16 mouse cellular contexts compared by ENCODE assay signal in the genomic region with DNA sequence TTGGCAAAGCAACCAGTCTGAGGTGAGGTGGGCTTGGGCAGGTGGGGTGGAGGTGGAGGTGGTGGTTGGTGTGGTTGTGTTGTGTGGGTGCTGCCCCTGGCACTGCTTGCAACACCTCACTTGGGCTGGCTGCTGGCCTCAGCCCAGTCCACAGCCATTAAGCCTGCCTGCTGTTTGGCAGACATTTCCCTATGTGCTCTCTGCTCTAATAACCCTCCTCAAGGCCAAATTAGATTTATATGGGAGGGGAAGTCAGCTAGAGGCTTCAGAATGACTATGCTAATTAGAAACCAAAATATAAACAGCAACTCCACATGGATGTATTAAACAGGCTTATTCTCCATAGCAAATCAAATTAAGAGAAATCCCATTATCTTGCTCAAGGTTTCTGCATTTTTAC.
DNase-seq lines count a peak whose midpoint lies in the region; ATAC-seq and TF ChIP-seq lines count a peak whose summit lies in the region.
"Had no signal": no experiment of that assay in that cellular context is flagged by ENCODE, and none has a peak within 500 bp of the region (broad histone marks: within the 10 kb centered on the region; RNA-seq: fewer than 3 reads in every experiment).

No protein-coding gene starts in this region.

- no peak for DNase-seq in forebrain, embryonic 11.5 days (ENCODE audit: low spot score)
- DNase-seq in liver, adult 2 months (ENCODE audit: extremely low read depth, low read depth, low spot score), result peak; percentile 4
- DNase-seq in gonadal fat pad, adult 2 months (ENCODE audit: low read depth), result peak; percentile 5
- no peak for DNase-seq in ovary, adult 18-20 months (ENCODE audit: low spot score)
- DNase-seq: cerebellum, postnatal 36 days; kidney, adult 9 months; layer of hippocampus, postnatal 36 days; liver, postnatal 0 days; lung, postnatal 36 days; thymus, postnatal 36 days had no signal

- H3K79me2 ChIP-seq in liver, adult 2 months (ENCODE audit: control insufficient read depth, insufficient read depth, low read length), result no peaks in the 10 kb centered on the region

- no peak for TF ChIP-seq POLR2A in liver, adult 2 months (IDR thresholded peaks at IDR 0.05; ENCODE audit: extremely low read depth, insufficient read depth, low read length)

- no peak for TF ChIP-seq CTCF in liver, adult 2 months (IDR thresholded peaks at IDR 0.05; ENCODE audit: low read depth, low read length)

- no peaks in the 10 kb centered on the region for H3K4me1 ChIP-seq in forebrain, embryonic 15.5 days
- H3K4me1 ChIP-seq in forebrain, embryonic 11.5 days (replicated peaks; ENCODE audit: control insufficient read depth, insufficient read depth, low read length), result no peaks in the 10 kb centered on the region
- no peaks in the 10 kb centered on the region for H3K4me1 ChIP-seq in liver, adult 2 months (ENCODE audit: control insufficient read depth, insufficient read depth, low read length)
- no peaks in the 10 kb centered on the region for H3K4me1 ChIP-seq in liver, embryonic 12.5 days
- 0 out of 2 replicates have a peak, but pooled peaks cover 7% of the 10 kb centered on the region for H3K4me1 ChIP-seq in neural tube, embryonic 15.5 days
- H3K4me1 ChIP-seq: embryonic facial prominence, embryonic 10.5 days; limb, embryonic 12.5 days had no signal

- H3K4me2 ChIP-seq in forebrain, embryonic 15.5 days (replicated peaks), result no peak overlapping the region
- H3K4me2 ChIP-seq in forebrain, embryonic 11.5 days (ENCODE audit: low read depth, low read length, severe bottlenecking), result no peak overlapping the region
- no peak overlapping the region for H3K4me2 ChIP-seq in liver, embryonic 12.5 days
- H3K4me2 ChIP-seq in neural tube, embryonic 15.5 days, result no peak overlapping the region
- H3K4me2 ChIP-seq: limb, embryonic 12.5 days had no signal

- H3K4me3 ChIP-seq in forebrain, embryonic 15.5 days, result no peak overlapping the region
- H3K4me3 ChIP-seq in forebrain, embryonic 11.5 days (ENCODE audit: low read depth, low read length), result no peak overlapping the region
- H3K4me3 ChIP-seq in liver, adult 2 months (ENCODE audit: insufficient read depth, low read depth, low read length), result no peak overlapping the region
- H3K4me3 ChIP-seq in liver, embryonic 12.5 days, result no peak overlapping the region
- no peak overlapping the region for H3K4me3 ChIP-seq in neural tube, embryonic 15.5 days (replicated peaks)
- H3K4me3 ChIP-seq: embryonic facial prominence, embryonic 10.5 days; erythroblast, embryonic 14.5 days; limb, embryonic 12.5 days had no signal

- no peaks in the 10 kb centered on the region for H3K9me3 ChIP-seq in forebrain, embryonic 15.5 days
- no peaks in the 10 kb centered on the region for H3K9me3 ChIP-seq in forebrain, embryonic 11.5 days (ENCODE audit: control insufficient read depth, low read length)
- H3K9me3 ChIP-seq in liver, embryonic 12.5 days (replicated peaks), result no peaks in the 10 kb centered on the region
- H3K9me3 ChIP-seq in neural tube, embryonic 15.5 days (replicated peaks), result no peaks in the 10 kb centered on the region
- H3K9me3 ChIP-seq: embryonic facial prominence, embryonic 10.5 days; limb, embryonic 12.5 days had no signal

- no peaks in the 10 kb centered on the region for H3K27me3 ChIP-seq in forebrain, embryonic 15.5 days
- no peaks in the 10 kb centered on the region for H3K27me3 ChIP-seq in forebrain, embryonic 11.5 days (ENCODE audit: control insufficient read depth, insufficient read depth, low read length)
- no peaks in the 10 kb centered on the region for H3K27me3 ChIP-seq in liver, adult 2 months (ENCODE audit: control insufficient read depth, insufficient read depth, low read length)
- no peaks in the 10 kb centered on the region for H3K27me3 ChIP-seq in liver, embryonic 12.5 days (replicated peaks)
- H3K27me3 ChIP-seq in neural tube, embryonic 15.5 days (replicated peaks), result no peaks in the 10 kb centered on the region
- H3K27me3 ChIP-seq: limb, embryonic 12.5 days had no signal

- H3K36me3 ChIP-seq in forebrain, embryonic 15.5 days, result no peaks in the 10 kb centered on the region
- no peaks in the 10 kb centered on the region for H3K36me3 ChIP-seq in forebrain, embryonic 11.5 days (ENCODE audit: control insufficient read depth, insufficient read depth, low read length)
- no peaks in the 10 kb centered on the region for H3K36me3 ChIP-seq in liver, adult 2 months (ENCODE audit: control insufficient read depth, insufficient read depth, low read length)
- H3K36me3 ChIP-seq in liver, embryonic 12.5 days, result no peaks in the 10 kb centered on the region
- no peaks in the 10 kb centered on the region for H3K36me3 ChIP-seq in neural tube, embryonic 15.5 days
- H3K36me3 ChIP-seq: embryonic facial prominence, embryonic 10.5 days; limb, embryonic 12.5 days had no signal

- no peak overlapping the region for H3K27ac ChIP-seq in forebrain, embryonic 15.5 days (replicated peaks)
- no peak overlapping the region for H3K27ac ChIP-seq in forebrain, embryonic 11.5 days (ENCODE audit: low read depth, low read length)
- H3K27ac ChIP-seq in liver, adult 2 months (replicated peaks; ENCODE audit: insufficient read depth, low read depth, low read length), result no peak overlapping the region
- no peak overlapping the region for H3K27ac ChIP-seq in liver, embryonic 12.5 days
- peak overlapping the region; percentile 42; the same call in 1 of the 2 replicates for H3K27ac ChIP-seq in neural tube, embryonic 15.5 days (replicated peaks)
- H3K27ac ChIP-seq: embryonic facial prominence, embryonic 10.5 days; limb, embryonic 12.5 days had no signal

- ATAC-seq in forebrain, embryonic 15.5 days (replicated peaks), result peak; percentile 58; the same call in 1 of the 2 replicates
- no peak for ATAC-seq in forebrain, embryonic 11.5 days (replicated peaks; ENCODE audit: low FRiP score)
- no peak for ATAC-seq in liver, embryonic 12.5 days
- peak; percentile 83 for ATAC-seq in neural tube, embryonic 15.5 days (ENCODE audit: low FRiP score)
- ATAC-seq: liver, postnatal 0 days had no signal

- no peak overlapping the region for H3K9ac ChIP-seq in forebrain, embryonic 15.5 days (replicated peaks)
- no peak overlapping the region for H3K9ac ChIP-seq in forebrain, embryonic 11.5 days (ENCODE audit: low read length)
- no peak overlapping the region for H3K9ac ChIP-seq in liver, adult 2 months (ENCODE audit: low read depth, low read length)
- no peak overlapping the region for H3K9ac ChIP-seq in liver, embryonic 12.5 days
- H3K9ac ChIP-seq in neural tube, embryonic 15.5 days (replicated peaks), result no peak overlapping the region
- H3K9ac ChIP-seq: limb, embryonic 12.5 days; liver, postnatal 0 days had no signal

Comparison
In these comparisons a context has a peak if more than half of its experiments do, and no peak if none do; other contexts are left out.
1. ATAC-seq: peak in forebrain, embryonic 15.5 days (single experiment) and neural tube, embryonic 15.5 days (single experiment); none in forebrain, embryonic 11.5 days (single experiment) and liver, embryonic 12.5 days (single experiment).
2. DNase-seq: peak in liver, adult 2 months (single experiment) and gonadal fat pad, adult 2 months (single experiment); none in forebrain, embryonic 11.5 days (single experiment) and ovary, adult 18-20 months (single experiment).